Mouse (Mus musculus) G1E (cell line): ENCODE results near the gene Rhobtb1.

Experiments
- CTCF ChIP-seq: IDR thresholded peaks from 2 replicates; pipeline ENCODE4 v1.5.1; 2012; ENCODE audit warnings: low read depth, low read length, inconsistent platforms, mixed read lengths
- GATA1 ChIP-seq: IDR thresholded peaks from 2 replicates; pipeline ENCODE4 v1.6.1; 2012; ENCODE audit warnings: borderline replicate concordance, low read length, inconsistent platforms, mixed read lengths

DNA sequence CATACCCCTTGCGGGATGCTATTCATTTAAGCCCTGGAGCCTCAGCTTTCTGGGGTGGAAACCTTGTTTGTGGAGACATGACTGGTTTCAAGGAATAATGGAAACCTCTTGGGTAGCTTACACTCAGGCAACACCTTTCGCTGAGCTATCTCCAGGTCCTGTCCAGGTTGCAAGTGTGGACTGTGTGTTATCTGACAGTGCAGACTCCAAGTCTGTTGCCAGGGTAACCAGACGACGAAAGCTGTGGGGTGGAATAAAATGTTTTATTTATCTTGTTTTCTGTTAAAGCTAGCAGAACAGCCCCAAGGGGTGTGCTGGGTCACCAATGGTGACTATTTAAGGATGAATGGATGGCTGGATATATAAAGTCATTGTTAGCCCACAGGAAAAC lies 177.4 kb downstream of the Rhobtb1 start:
- TF ChIP-seq CTCF (no peak), GATA1 (no peak)
